Mouse (Mus musculus) forebrain, embryonic 14.5 days (tissue): ENCODE measurements around the gene Cd164l2. TPM values are rescaled to one million over a fixed set of nuclear protein-coding genes. Genes with fewer than 3 reads are reported as not detected.

Experiments used
- ATAC-seq: fragments of 200-750 bp; cut with Nextera tagmentation; 2 replicates; pipeline ENCODE4 v1.8.0; 2017; ENCODE audit warnings: mild to moderate bottlenecking, moderate library complexity
- DNase-seq: peaks from one replicate; pipeline ENCODE4 v3.0.0-alpha.2; 2015; ENCODE audit warnings: low spot score
- H3K27ac ChIP-seq: fragments of 300-500 bp; sonication (generic); 2 replicates; pipeline ENCODE4 v1.5.1; 2014; ENCODE audit warnings: low read depth, mild to moderate bottlenecking, control low read depth, low read length, moderate library complexity
- H3K27me3 ChIP-seq: fragments of 300-500 bp; sonication (generic); replicated peaks from 2 replicates; pipeline ENCODE4 v1.6.1; 2014; ENCODE audit warnings: low read length, control low read depth, mixed read lengths; ENCODE audit not compliant: control insufficient read depth, insufficient read depth
- H3K36me3 ChIP-seq: fragments of 300-500 bp; sonication (generic); 2 replicates; pipeline ENCODE4 v1.6.1; 2014; ENCODE audit warnings: low read length, control low read depth; ENCODE audit not compliant: control insufficient read depth, insufficient read depth
- H3K4me1 ChIP-seq: fragments of 300-500 bp; sonication (generic); 2 replicates; pipeline ENCODE4 v1.6.1; 2014; ENCODE audit warnings: antibody characterized with exemption, low read length, control low read depth; ENCODE audit not compliant: control insufficient read depth, insufficient read depth
- H3K4me2 ChIP-seq: fragments of 300-500 bp; sonication (generic); 2 replicates; pipeline ENCODE4 v1.6.1; 2014; ENCODE audit warnings: mild to moderate bottlenecking, control low read depth, low read length
- H3K4me3 ChIP-seq: fragments of 300-500 bp; sonication (generic); 2 replicates; pipeline ENCODE4 v1.5.1; 2014; ENCODE audit warnings: low read depth, low read length, control low read depth
- H3K9ac ChIP-seq: fragments of 300-500 bp; sonication (generic); 2 replicates; pipeline ENCODE4 v1.6.1; 2014; ENCODE audit warnings: mild to moderate bottlenecking, low read length, control low read depth, moderate library complexity
- H3K9me3 ChIP-seq: fragments of 300-500 bp; sonication (generic); replicated peaks from 2 replicates; pipeline ENCODE4 v1.6.1; 2016; ENCODE audit warnings: low read length, control low read depth, mixed read lengths; ENCODE audit not compliant: control insufficient read depth
- WGBS: fragments of 180-500 bp; shearing (Covaris S2); extraction: QIAGEN DNeasy Blood & Tissue Kit; methylation state at CpG from one replicate; pipeline ENCODE4 v1.1.7; 2014; 5-methylcytosine and 5-hydroxymethylcytosine counted together
- polyA plus RNA-seq: library from polyadenylated mRNA; unstranded; fragments of >200 nt; fragmentation: Nextera tagmentation; extraction: Ambion mirVana; gene quantifications from 2 replicates; pipeline ENCODE4 v1.2.1, GENCODE M21; 2014

Cd164l2 gene
- polyA plus RNA-seq, 1 experiment from 2014 or later, result 0.43 TPM

- DNase-seq (no peak), ATAC-seq (no peak)
- 78% methylated on average over 7 of the region's 7 CpGs for WGBS
- H3K9me3 ChIP-seq, result no peaks in the 10 kb centered on the region
- H3K9ac ChIP-seq, result no peak overlapping the region
- no peaks in the 10 kb centered on the region for H3K27me3 ChIP-seq
- H3K36me3 ChIP-seq, result peaks cover 10% of the 10 kb centered on the region; the same call in 1 of the 2 replicates
- H3K4me1 ChIP-seq, result peaks cover 10% of the 10 kb centered on the region
- no peak overlapping the region for H3K4me2 ChIP-seq
- no peak overlapping the region for H3K27ac ChIP-seq
- H3K4me3 ChIP-seq, result no peak overlapping the region
These were observed 36.7 kb upstream of the Cd164l2 start for GRCm38 (mm10) chr4:133175274-133175673.

GRCm38 (mm10) chr4:133175998-133176760, 35.8 kb upstream of the Cd164l2 start:
- H3K27ac ChIP-seq, result peak overlapping the region; percentile 67
- H3K4me2 ChIP-seq, result peak overlapping the region; percentile 12; the same call in 1 of the 2 replicates
- peaks cover 10% of the 10 kb centered on the region for H3K4me1 ChIP-seq
- H3K27me3 ChIP-seq, result no peaks in the 10 kb centered on the region
- peak overlapping the region; percentile 29 for H3K9ac ChIP-seq
- WGBS, result 53% methylated on average over 14 of the region's 14 CpGs
- ATAC-seq, result no peak
- no peaks in the 10 kb centered on the region for H3K9me3 ChIP-seq
- DNase-seq, result peak; percentile 51
- peaks cover 10% of the 10 kb centered on the region; the same call in 1 of the 2 replicates for H3K36me3 ChIP-seq
- no peak overlapping the region for H3K4me3 ChIP-seq

- peak overlapping the region; percentile 67 for H3K27ac ChIP-seq
- H3K4me3 ChIP-seq, result no peak overlapping the region
- peak overlapping the region; percentile 12; the same call in 1 of the 2 replicates for H3K4me2 ChIP-seq
- peak overlapping the region; percentile 29 for H3K9ac ChIP-seq
- H3K4me1 ChIP-seq, result peaks cover 10% of the 10 kb centered on the region
- 66% methylated on average over 18 of the region's 18 CpGs for WGBS
- ATAC-seq (peak; percentile 57), DNase-seq (peak; percentile 62)
- no peaks in the 10 kb centered on the region for H3K9me3 ChIP-seq
- H3K27me3 ChIP-seq, result no peaks in the 10 kb centered on the region
- H3K36me3 ChIP-seq, result peaks cover 10% of the 10 kb centered on the region; the same call in 1 of the 2 replicates
These were observed 35.0 kb upstream of the Cd164l2 start for GRCm38 (mm10) chr4:133176761-133177403.

- ATAC-seq (no peak), DNase-seq (no peak)
- WGBS, result 91% methylated on average over 5 of the region's 5 CpGs
- no peak overlapping the region for H3K4me3 ChIP-seq
- H3K36me3 ChIP-seq, result peaks cover 10% of the 10 kb centered on the region; the same call in 1 of the 2 replicates
- no peak overlapping the region for H3K4me2 ChIP-seq
- H3K27ac ChIP-seq, result no peak overlapping the region
- no peaks in the 10 kb centered on the region for H3K27me3 ChIP-seq
- peaks cover 10% of the 10 kb centered on the region for H3K4me1 ChIP-seq
- H3K9ac ChIP-seq, result no peak overlapping the region
- no peaks in the 10 kb centered on the region for H3K9me3 ChIP-seq
These were observed 33.6 kb upstream of the Cd164l2 start for GRCm38 (mm10) chr4:133178305-133178704.

GRCm38 (mm10) chr4:133179258-133179657, 32.7 kb upstream of the Cd164l2 start:
- peaks cover 10% of the 10 kb centered on the region for H3K4me1 ChIP-seq
- H3K4me2 ChIP-seq, result no peak overlapping the region
- DNase-seq (no peak), ATAC-seq (no peak)
- H3K27me3 ChIP-seq, result no peaks in the 10 kb centered on the region
- no peak overlapping the region for H3K4me3 ChIP-seq
- H3K9ac ChIP-seq, result no peak overlapping the region
- no peak overlapping the region for H3K27ac ChIP-seq
- H3K9me3 ChIP-seq, result no peaks in the 10 kb centered on the region
- 95% methylated on average over 7 of the region's 7 CpGs for WGBS
- H3K36me3 ChIP-seq, result peaks cover 10% of the 10 kb centered on the region; the same call in 1 of the 2 replicates

GRCm38 (mm10) chr4:133182439-133183033, 29.4 kb upstream of the Cd164l2 start:
- Histone ChIP-seq H3K36me3 (peaks cover 20% of the 10 kb centered on the region), H3K9ac (no peak overlapping the region), H3K27ac (no peak overlapping the region), H3K4me1 (peaks cover 7% of the 10 kb centered on the region; the same call in 1 of the 2 replicates), H3K4me3 (no peak overlapping the region), H3K4me2 (no peak overlapping the region), H3K9me3 (no peaks in the 10 kb centered on the region), H3K27me3 (no peaks in the 10 kb centered on the region)
- ATAC-seq (no peak), DNase-seq (no peak)
- 92% methylated on average over 8 of the region's 8 CpGs for WGBS

GRCm38 (mm10) chr4:133184031-133184897, 27.7 kb upstream of the Cd164l2 start:
- no peak for DNase-seq
- no peak for ATAC-seq
- no peak overlapping the region for H3K4me2 ChIP-seq
- H3K4me3 ChIP-seq, result no peak overlapping the region
- H3K27me3 ChIP-seq, result no peaks in the 10 kb centered on the region
- no peak overlapping the region for H3K9ac ChIP-seq
- H3K36me3 ChIP-seq, result peaks cover 30% of the 10 kb centered on the region
- 54% methylated on average over 14 of the region's 14 CpGs for WGBS
- H3K4me1 ChIP-seq, result peaks cover 7% of the 10 kb centered on the region; the same call in 1 of the 2 replicates
- peak overlapping the region; percentile 71; the same call in 1 of the 2 replicates for H3K27ac ChIP-seq
- no peaks in the 10 kb centered on the region for H3K9me3 ChIP-seq
